Mouse (Mus musculus) heart, adult 18-20 months (tissue): ENCODE measurements around the gene R3hdm2. TPM values are rescaled to one million over a fixed set of nuclear protein-coding genes. Genes with fewer than 3 reads are reported as not detected.

Experiments
- DNase-seq, 2 experiments: peaks; one replicate each; pipeline ENCODE4 v3.0.0; 2021 to 2022; ENCODE audit warnings: mixed read lengths in 1 of 2
- total RNA-seq, 2 experiments: library from RNA; stranded (reverse); gene quantifications; 2 replicates each; pipeline ENCODE4 v1.2.3; 2021

R3hdm2 gene
- total RNA-seq, 2 experiments from 2014 or later: 146 to 169 TPM

- no peak for DNase-seq
Observed at GRCm38 (mm10) chr10:127546505-127546904, 166.4 kb downstream of the R3hdm2 start.

DNA sequence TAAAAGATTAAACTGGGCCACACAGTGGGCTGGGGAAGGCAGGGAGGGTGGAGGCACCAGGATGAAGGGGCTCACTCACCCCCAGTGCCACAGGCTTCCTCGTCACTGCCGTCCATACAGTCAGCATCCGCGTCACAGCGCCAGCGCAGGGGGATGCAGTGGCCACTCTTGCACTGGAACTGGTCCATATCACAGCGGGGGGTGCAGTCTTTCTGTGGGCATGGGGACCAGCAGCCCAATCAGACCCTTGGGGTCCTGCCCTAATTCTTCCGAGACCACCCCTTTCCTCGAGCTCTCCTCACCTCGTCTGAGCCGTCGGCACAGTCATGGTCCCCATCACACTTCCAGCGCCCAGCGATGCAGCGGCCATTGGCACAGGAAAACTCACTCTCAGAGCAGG is 168.1 kb downstream of the R3hdm2 start:
- DNase-seq: no peak

Other genes starting within 250 kb of the R3hdm2 start
- 1 to 10 TPM; 1.8 to 7.9 TPM for gene B4galnt1, start 215.1 kb upstream of the R3hdm2 start, total RNA-seq
- gene Slc26a10, start 199.7 kb upstream of the R3hdm2 start, total RNA-seq: 1 to 10 TPM; 8.0 to 9.2 TPM
- gene Arhgef25, start 190.2 kb upstream of the R3hdm2 start, total RNA-seq: 10 to 100 TPM in 1 of 2 experiments, 1 to 10 TPM in 1; 8.9 to 10.1 TPM
- gene Dtx3, start 184.6 kb upstream of the R3hdm2 start, total RNA-seq: 10 to 100 TPM; 18.1 to 21.2 TPM
- gene Pip4k2c, start 168.7 kb upstream of the R3hdm2 start, total RNA-seq: 10 to 100 TPM; 30.3 to 30.8 TPM
- under 1 TPM; 0.41 to 0.89 TPM for gene Kif5a, start 117.0 kb upstream of the R3hdm2 start, total RNA-seq
- 100 to 1,000 TPM; 139 to 146 TPM for gene Dctn2, start 114.0 kb upstream of the R3hdm2 start, total RNA-seq
- gene Mbd6, start 91.3 kb upstream of the R3hdm2 start, total RNA-seq: 10 to 100 TPM; 16.7 to 20.2 TPM
- gene Mars, start 68.5 kb upstream of the R3hdm2 start, total RNA-seq: 10 to 100 TPM; 43.7 to 44.8 TPM
- 1 to 10 TPM; 4.0 to 5.4 TPM for gene Arhgap9, start 58.4 kb upstream of the R3hdm2 start, total RNA-seq
- gene Gli1, start 38.4 kb upstream of the R3hdm2 start, total RNA-seq: under 1 TPM; 0.82 to 0.87 TPM
- not detected for gene Inhbe, start 25.9 kb upstream of the R3hdm2 start, total RNA-seq
- not detected for gene Inhbc, start 9.9 kb upstream of the R3hdm2 start, total RNA-seq
- under 1 TPM; 0.37 to 0.54 TPM for gene Stac3, start 121.4 kb downstream of the R3hdm2 start, total RNA-seq
- gene Ndufa4l2, start 134.6 kb downstream of the R3hdm2 start, total RNA-seq: 10 to 100 TPM; 23.9 to 27.0 TPM
- 10 to 100 TPM; 39.3 to 44.7 TPM for gene Shmt2, start 142.1 kb downstream of the R3hdm2 start, total RNA-seq
- under 1 TPM; 0.35 to 0.39 TPM for gene Nxph4, start 154.2 kb downstream of the R3hdm2 start, total RNA-seq
- gene Lrp1, start 240.8 kb downstream of the R3hdm2 start, total RNA-seq: 10 to 100 TPM; 65.2 to 69.7 TPM